Mouse (Mus musculus): ENCODE measurements at regions not wholly inside any gene's neighbourhood (a gene's known extent, or its start where the extent isn't known, plus 50 kb on each side); places are given as distances from the start of the nearest gene placed in this dataset.
"Not testable (repeated sequence)": the region's sequence is repeated elsewhere in the genome, so short reads cannot be mapped to it uniquely, and the experiment has no call there.

DNA sequence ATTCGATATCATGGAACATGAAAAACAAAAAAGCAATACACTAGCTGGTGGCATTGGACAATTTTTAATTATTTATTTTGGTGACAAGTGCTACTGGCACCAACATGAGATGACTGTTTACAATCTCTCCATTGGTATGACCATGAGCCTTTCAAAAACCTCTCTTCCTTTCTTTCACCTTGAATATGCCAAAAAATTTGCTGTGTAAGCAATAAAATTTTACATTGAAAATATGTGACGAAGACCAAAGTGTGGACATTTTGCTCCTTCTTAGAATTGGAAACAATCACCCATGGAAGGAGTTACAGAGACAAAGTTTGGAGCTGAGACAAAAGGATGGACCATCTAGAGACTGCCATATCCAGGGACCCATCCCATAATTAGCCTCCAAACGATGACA is 83.4 kb upstream of the Gm49339 start:
- not testable (repeated sequence) for DNase-seq (ENCODE audit: low spot score in 2 of 2)

DNA sequence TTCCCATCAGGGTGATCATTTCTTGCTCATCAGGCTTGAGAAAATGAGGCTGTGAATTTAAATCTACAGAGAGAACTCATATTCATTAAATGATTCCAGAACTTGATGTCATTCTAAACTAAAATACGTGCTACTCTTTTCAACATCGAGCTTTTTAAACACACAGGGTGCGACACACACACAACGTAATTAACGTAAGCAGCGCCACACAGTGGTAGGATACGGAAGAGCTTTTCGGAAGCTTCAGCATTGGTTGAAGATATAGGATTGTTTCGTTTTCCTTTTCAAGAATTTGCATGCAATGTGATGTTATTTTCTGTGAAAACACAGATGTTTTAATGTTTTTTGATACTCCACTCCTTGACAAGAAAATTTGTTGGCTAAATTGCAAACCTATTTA is 75.3 kb upstream of the Gm49339 start:
- peak in 1 of 2 experiments; percentile 27 for DNase-seq (ENCODE audit: low spot score in 2 of 2)

DNA sequence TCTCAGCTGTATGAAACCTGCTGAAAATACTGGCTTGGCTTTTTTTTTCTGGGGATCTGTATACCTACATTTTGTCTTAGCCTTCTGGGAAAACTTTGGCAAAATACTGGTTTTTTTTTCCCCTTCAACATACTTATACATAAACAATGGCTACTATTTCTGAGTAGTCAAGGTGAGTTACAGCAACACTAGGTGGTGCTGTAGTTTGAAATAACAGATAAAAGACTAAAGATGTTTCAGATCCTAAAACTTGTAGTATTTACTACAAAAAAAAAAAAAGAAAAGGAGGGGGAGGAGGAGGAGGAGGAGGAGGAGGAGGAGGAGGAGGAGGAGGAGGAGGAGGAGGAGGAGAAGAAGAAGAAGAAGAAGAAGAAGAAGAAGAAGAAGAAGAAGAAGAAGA is 67.6 kb upstream of the Gm49339 start:
- DNase-seq (ENCODE audit: low spot score in 2 of 2), result no peak

DNA sequence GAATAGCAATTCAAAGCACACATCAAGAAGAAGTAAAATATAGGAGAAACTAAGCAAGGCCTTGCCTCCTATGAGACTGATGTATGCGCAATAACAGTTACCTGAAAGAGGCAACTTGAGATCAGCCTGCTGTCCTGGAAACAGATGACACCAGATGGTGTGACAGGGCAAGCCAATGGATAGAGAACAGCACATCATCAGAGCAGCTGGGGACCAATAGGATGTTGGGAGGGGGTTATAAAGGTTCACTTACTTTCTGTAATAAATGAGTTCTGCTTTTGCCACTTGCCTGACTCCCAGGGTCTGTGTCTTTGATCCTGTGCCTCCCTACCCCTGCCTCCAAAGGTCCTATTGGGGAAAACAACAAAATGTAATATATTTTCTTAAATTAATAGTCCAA is 65.9 kb upstream of the Gm49339 start:
- no peak for DNase-seq (ENCODE audit: low spot score in 2 of 2)

DNA sequence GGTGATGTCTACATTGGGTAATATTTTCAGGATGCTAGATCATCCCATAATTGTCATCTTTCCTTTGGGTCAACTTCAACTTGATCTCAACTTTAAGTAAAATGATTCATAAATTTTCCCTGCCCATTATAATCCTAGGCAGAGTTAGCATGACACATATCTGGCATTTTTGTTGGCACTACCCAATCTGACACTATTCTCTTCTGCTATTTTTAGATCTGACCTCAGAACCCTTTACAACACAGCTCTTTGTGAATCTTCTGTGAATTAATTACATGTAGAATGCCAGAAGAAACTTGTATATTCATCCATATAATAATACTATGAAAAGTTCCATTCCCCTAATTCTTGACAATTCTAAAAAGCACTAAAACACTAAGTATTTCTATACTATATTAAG is 63.7 kb upstream of the Gm49339 start:
- DNase-seq (ENCODE audit: low spot score in 2 of 2), result no peak

DNA sequence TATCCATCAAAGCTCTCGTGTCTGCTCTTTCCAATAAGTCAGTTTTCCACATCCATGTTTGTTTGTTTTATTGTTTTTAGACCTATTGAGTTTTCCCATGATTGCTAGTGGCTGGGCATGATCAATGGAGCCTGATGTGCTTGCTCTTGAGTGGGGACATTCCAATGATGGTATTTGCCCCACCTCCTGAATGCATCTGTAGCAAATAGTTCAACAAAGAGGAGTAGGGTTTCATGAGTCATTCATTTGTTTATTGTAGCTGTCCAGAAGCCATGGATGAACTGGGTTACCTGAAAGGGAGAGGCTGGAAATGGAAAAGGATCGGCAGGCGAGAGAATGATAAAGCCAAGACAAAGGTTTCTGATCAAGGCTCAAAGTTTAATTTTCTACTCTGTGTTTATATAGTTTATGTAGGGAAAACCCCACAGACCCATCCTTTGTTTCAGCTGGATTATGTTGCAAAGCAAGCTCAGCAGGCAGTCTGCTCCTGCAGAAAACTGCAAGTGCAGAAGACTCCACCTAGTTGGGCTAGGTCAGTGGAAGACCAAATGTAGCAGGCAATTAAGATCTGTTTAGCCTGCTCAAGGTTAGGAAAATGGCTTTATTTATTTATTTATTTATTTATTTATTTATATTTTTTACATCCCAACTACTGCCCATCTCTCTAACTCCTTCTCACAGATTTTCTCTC is 63.0 kb upstream of the Gm49339 start:
- no peak for DNase-seq (ENCODE audit: low spot score in 2 of 2)

DNA sequence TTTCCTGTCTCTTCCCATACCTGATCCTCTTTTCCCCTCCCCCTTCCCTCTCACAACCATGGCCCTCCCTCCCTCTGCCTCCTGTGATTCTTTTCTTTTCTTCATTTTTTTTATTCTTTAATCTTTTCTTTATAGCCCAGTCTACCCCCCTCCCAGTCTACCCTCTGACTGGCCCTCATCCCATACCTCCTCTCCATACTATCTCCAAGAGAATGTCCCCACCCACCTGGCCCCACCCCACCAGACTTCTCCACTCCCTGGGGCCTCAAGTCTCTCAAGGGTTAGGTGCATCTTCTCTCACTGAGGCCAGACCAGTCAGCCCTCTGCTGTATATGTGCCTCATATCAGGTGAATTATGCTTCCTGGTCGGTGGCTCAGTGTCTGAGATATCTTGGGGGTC is 61.9 kb upstream of the Gm49339 start:
- no peak for DNase-seq (ENCODE audit: low spot score in 2 of 2)

DNA sequence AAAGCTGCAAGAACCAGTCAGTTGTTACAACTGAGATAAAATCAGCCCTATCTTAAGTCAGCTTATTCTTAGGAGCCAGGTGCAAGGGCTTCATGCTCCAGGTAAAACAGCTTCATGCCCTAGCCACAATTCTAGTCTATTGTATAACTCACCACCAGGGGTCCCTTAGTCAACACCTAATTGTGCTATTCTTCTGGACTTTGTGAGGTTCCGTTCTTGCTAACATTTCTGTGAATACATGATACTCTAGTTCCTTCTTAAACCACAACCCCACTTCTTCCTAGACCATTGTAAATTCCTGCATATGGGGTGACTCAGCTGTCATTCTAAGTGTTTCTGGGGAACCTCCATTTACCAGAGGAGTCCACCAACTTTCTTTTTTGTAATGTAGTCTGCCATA is 57.9 kb upstream of the Gm49339 start:
- DNase-seq (ENCODE audit: low spot score in 2 of 2), result no peak

Measured in left cerebral cortex, adult 8-10 months (tissue).